ENCODE assay signal across 8 mouse cellular contexts in genomic region chr10:81341333-81341949, GRCm38 (mm10). TPM values are rescaled to one million over a fixed set of nuclear protein-coding genes. Genes with fewer than 3 reads are reported as not detected.
A peak's percentile ranks its signal among the peaks of the same experiment; 100 is the strongest.
DNase-seq lines count a peak whose midpoint lies in the region; ATAC-seq and TF ChIP-seq lines count a peak whose summit lies in the region.

No protein-coding gene starts in this region.

- no peak overlapping the region; the same call in 1 of the 2 replicates for H3K4me3 ChIP-seq in heart, adult 2 months
- no peak overlapping the region for H3K4me3 ChIP-seq in heart, embryonic 11.5 days (ENCODE audit: low read depth, low read length)
- no peak overlapping the region for H3K4me3 ChIP-seq in MEL (ENCODE audit: control insufficient read depth in 1 of 2, insufficient read depth in 1 of 2, low read depth in 2 of 2, low read length in 2 of 2)

- no peak for ATAC-seq in heart, embryonic 11.5 days (replicated peaks; ENCODE audit: insufficient number of reproducible peaks, low FRiP score, low TSS enrichment)
- ATAC-seq in megakaryocyte progenitor cell, adult 5-6 weeks (replicated peaks; ENCODE audit: poor library complexity) = peak; percentile 70

- H3K36me3 ChIP-seq in heart, adult 2 months (ENCODE audit: control insufficient read depth, insufficient read depth, low read length) = no peaks in the 10 kb centered on the region
- no peaks in the 10 kb centered on the region for H3K36me3 ChIP-seq in heart, embryonic 11.5 days (ENCODE audit: control insufficient read depth, insufficient read depth, low read length)
- H3K36me3 ChIP-seq in MEL (ENCODE audit: control insufficient read depth in 1 of 2, insufficient read depth in 2 of 2, low read length in 2 of 2) = no peaks in the 10 kb centered on the region; a peak in 1 of 4 replicates

- no peak overlapping the region for H3K9ac ChIP-seq in heart, adult 2 months (ENCODE audit: low read depth, low read length)
- H3K9ac ChIP-seq in heart, embryonic 11.5 days (ENCODE audit: low read depth, low read length) = no peak overlapping the region
- no peak overlapping the region for H3K9ac ChIP-seq in MEL (ENCODE audit: control insufficient read depth, low read depth, low read length, poor library complexity, severe bottlenecking)

- no peaks in the 10 kb centered on the region for H3K9me3 ChIP-seq in heart, embryonic 11.5 days (replicated peaks; ENCODE audit: control insufficient read depth, low read length)
- no peaks in the 10 kb centered on the region for H3K9me3 ChIP-seq in MEL (replicated peaks; ENCODE audit: insufficient read depth, low read length)

- no peaks in the 10 kb centered on the region; the same call in 1 of the 2 replicates for H3K79me2 ChIP-seq in heart, adult 2 months (replicated peaks; ENCODE audit: control insufficient read depth, insufficient read depth, low read length)
- H3K79me2 ChIP-seq in MEL (ENCODE audit: control insufficient read depth, insufficient read depth, low read length, poor library complexity) = no peaks in the 10 kb centered on the region

- peak; percentile 97 for TF ChIP-seq CTCF in heart, adult 2 months (IDR thresholded peaks at IDR 0.05)
- TF ChIP-seq CTCF in MEL (IDR thresholded peaks at IDR 0.05 in 2 of 3, conservative IDR thresholded peaks at IDR 0.05 in 1 of 3; ENCODE audit: control insufficient read depth in 1 of 3, insufficient read depth in 1 of 3, low read depth in 2 of 3, low read length in 3 of 3, poor library complexity in 1 of 3, severe bottlenecking in 1 of 3) = peak; percentile 64 to 91 (median 79)

- H3K27me3 ChIP-seq in heart, adult 2 months (ENCODE audit: control insufficient read depth, insufficient read depth, low read length) = 0 out of 2 replicates have a peak, but pooled peaks cover 2% of the 10 kb centered on the region
- H3K27me3 ChIP-seq in heart, embryonic 11.5 days (ENCODE audit: control insufficient read depth, insufficient read depth, low read length) = peaks cover 50% of the 10 kb centered on the region
- H3K27me3 ChIP-seq in MEL (ENCODE audit: control insufficient read depth in 1 of 2, insufficient read depth in 2 of 2, low read length in 2 of 2) = no peaks in the 10 kb centered on the region; a peak in 1 of 4 replicates

- peaks cover 7% of the 10 kb centered on the region for H3K4me1 ChIP-seq in heart, adult 2 months (ENCODE audit: control insufficient read depth, insufficient read depth, low read length)
- H3K4me1 ChIP-seq in heart, embryonic 11.5 days (ENCODE audit: control insufficient read depth, insufficient read depth, low read length) = peaks cover 13% of the 10 kb centered on the region; the same call in 1 of the 2 replicates
- peaks cover 8% of the 10 kb centered on the region in 2 experiments; a peak in 3 of 4 replicates for H3K4me1 ChIP-seq in MEL (ENCODE audit: control insufficient read depth in 1 of 2, insufficient read depth in 2 of 2, low read length in 2 of 2)

- TF ChIP-seq EP300 in heart, adult 2 months (IDR thresholded peaks at IDR 0.05; ENCODE audit: insufficient read depth, low read depth, low read length) = 0 out of 2 replicates have a peak, but pooled peaks have one; percentile 18
- no peak for TF ChIP-seq EP300 in MEL (IDR thresholded peaks at IDR 0.05; ENCODE audit: low read depth in 1 of 2, low read length in 2 of 2)

- WGBS in heart, adult 2 months = 35% methylated on average over 16 of the region's 16 CpGs
- WGBS in heart, embryonic 11.5 days (ENCODE audit: insufficient replicate concordance) = 32% methylated on average over 16 of the region's 16 CpGs

- intact Hi-C loops in heart, adult 2 months (cut with DNase I) = loop anchor here (1.0 kb wide), 1 partner anchor 21 kb away; no protein-coding TSS in a partner anchor

- peak; percentile 73 to 85 for DNase-seq in heart, adult 2 months
- DNase-seq in 3134 (ENCODE audit: extremely low read depth, insufficient read length, low spot score) (peak; percentile 60), MEL (ENCODE audit: low read depth, low spot score) (peak; percentile 59)
- peak; percentile 70 to 86 for DNase-seq in cerebellum, postnatal 25 days
- DNase-seq in kidney, adult 9 months = peak; percentile 73
- no peak for DNase-seq in c-Kit-positive CD71-positive TER-119-positive erythroid progenitor cells, embryonic 14.5 days (ENCODE audit: low spot score)

- no peak for TF ChIP-seq POLR2A in heart, adult 2 months (IDR thresholded peaks at IDR 0.05; ENCODE audit: insufficient read depth, low read depth, low read length)
- no peak for TF ChIP-seq POLR2A in MEL (IDR thresholded peaks at IDR 0.05; ENCODE audit: control insufficient read depth in 1 of 2, insufficient read depth in 1 of 2, low read depth in 1 of 2, low read length in 2 of 2, poor library complexity in 1 of 2)

- 0 out of 2 replicates have a peak, but pooled peaks have one; percentile 8 for TF ChIP-seq RAD21 in MEL (IDR thresholded peaks at IDR 0.05; ENCODE audit: low read depth, low read length)

- H3K4me2 ChIP-seq in heart, embryonic 11.5 days = no peak overlapping the region

- peak overlapping the region; percentile 11; the same call in 1 of the 2 replicates for H3K27ac ChIP-seq in heart, adult 2 months
- no peak overlapping the region for H3K27ac ChIP-seq in heart, embryonic 11.5 days (ENCODE audit: low read depth, low read length)
- no peak overlapping the region for H3K27ac ChIP-seq in MEL (ENCODE audit: control insufficient read depth, low read depth, low read length)

TF ChIP-seq in MEL, 35 proteins besides CTCF, POLR2A, EP300 and RAD21:
- TF ChIP-seq SMC3 (IDR thresholded peaks at IDR 0.05; ENCODE audit: low read depth, low read length) (peak; percentile 55), HCFC1 (IDR thresholded peaks at IDR 0.05; ENCODE audit: low read depth, low read length) (no peak), TAL1 (IDR thresholded peaks at IDR 0.05; ENCODE audit: low read length) (no peak), KAT2A (conservative IDR thresholded peaks at IDR 0.05; ENCODE audit: low read depth, low read length) (no peak), NRF1 (IDR thresholded peaks at IDR 0.05; ENCODE audit: insufficient read depth, low read depth, low read length, poor library complexity, severe bottlenecking) (no peak), BHLHE40 (IDR thresholded peaks at IDR 0.05; ENCODE audit: borderline replicate concordance, low read depth, low read length) (no peak)

RNA-seq across cellular contexts. Expression of gene Gipc3, which starts 1.6 kb away (rescaled TPM):
- total RNA-seq in heart, adult 2 months (2021) = 1 to 10 TPM; 5.5 to 6.4 TPM
- polyA plus RNA-seq in heart, adult 2 months (2012; rRNA removed) = 4.7 and 4.8 TPM in 2 replicates
- not detected in 2 replicates for polyA plus RNA-seq in heart, embryonic 11.5 days (2014; fragmentation: Nextera tagmentation; extraction: Ambion mirVana)
- not detected in 2 replicates for total RNA-seq in MEL (2012; rRNA removed)
- not detected for polyA plus RNA-seq in MEL (2012; ENCODE audit: insufficient read depth in 1 of 2, insufficient read length in 2 of 2, low read depth in 1 of 2, low replicate concordance in 2 of 2, missing spikeins in 1 of 2)
- 0.32 TPM in 1 of 2 replicates, not detected in the other for total RNA-seq in megakaryocyte progenitor cell, adult 5-6 weeks (2015)
- total RNA-seq in megakaryocyte progenitor cell, adult 5-6 weeks (2017) = 0.17 TPM in 1 of 2 replicates, not detected in the other

RNA-seq across cellular contexts. Expression of gene Hmg20b, which starts 8.8 kb away (rescaled TPM):
- total RNA-seq in heart, adult 2 months (2021) = 10 to 100 TPM; 55.6 to 58.1 TPM
- polyA plus RNA-seq in heart, adult 2 months (2012; rRNA removed) = 44.3 and 54.9 TPM in 2 replicates
- polyA plus RNA-seq in heart, embryonic 11.5 days (2014; fragmentation: Nextera tagmentation; extraction: Ambion mirVana) = 102 and 107 TPM in 2 replicates
- 22.8 and 27.0 TPM in 2 replicates for total RNA-seq in MEL (2012; rRNA removed)
- 10 to 100 TPM in 1 of 2 experiments, not detected in 1; 92.7 TPM for polyA plus RNA-seq in MEL (2012; ENCODE audit: insufficient read depth in 1 of 2, insufficient read length in 2 of 2, low read depth in 1 of 2, low replicate concordance in 2 of 2, missing spikeins in 1 of 2)
- 24.5 and 29.0 TPM in 2 replicates for total RNA-seq in megakaryocyte progenitor cell, adult 5-6 weeks (2015)
- 22.2 and 32.3 TPM in 2 replicates for total RNA-seq in megakaryocyte progenitor cell, adult 5-6 weeks (2017)

RNA-seq across cellular contexts. Expression of gene Tbxa2r, which starts 12.9 kb away (rescaled TPM):
- total RNA-seq in heart, adult 2 months (2021) = 1 to 10 TPM; 3.8 to 4.1 TPM
- polyA plus RNA-seq in heart, adult 2 months (2012; rRNA removed) = 7.1 and 8.7 TPM in 2 replicates
- 10.9 and 11.2 TPM in 2 replicates for polyA plus RNA-seq in heart, embryonic 11.5 days (2014; fragmentation: Nextera tagmentation; extraction: Ambion mirVana)
- 0.13 TPM in 1 of 2 replicates, not detected in the other for total RNA-seq in MEL (2012; rRNA removed)
- under 1 TPM in 1 of 2 experiments, not detected in 1; 0.31 TPM for polyA plus RNA-seq in MEL (2012; ENCODE audit: insufficient read depth in 1 of 2, insufficient read length in 2 of 2, low read depth in 1 of 2, low replicate concordance in 2 of 2, missing spikeins in 1 of 2)
- 0.20 and 0.47 TPM in 2 replicates for total RNA-seq in megakaryocyte progenitor cell, adult 5-6 weeks (2015)
- total RNA-seq in megakaryocyte progenitor cell, adult 5-6 weeks (2017) = 0.47 TPM in 1 of 2 replicates, not detected in the other

RNA-seq across cellular contexts. Expression of gene Mfsd12, which starts 15.8 kb away (rescaled TPM):
- total RNA-seq in heart, adult 2 months (2021) = 10 to 100 TPM; 10.6 to 11.1 TPM
- 9.6 and 10.5 TPM in 2 replicates for polyA plus RNA-seq in heart, adult 2 months (2012; rRNA removed)
- 4.6 and 4.7 TPM in 2 replicates for polyA plus RNA-seq in heart, embryonic 11.5 days (2014; fragmentation: Nextera tagmentation; extraction: Ambion mirVana)
- total RNA-seq in MEL (2012; rRNA removed) = 17.9 and 29.0 TPM in 2 replicates
- 10 to 100 TPM in 1 of 2 experiments, not detected in 1; 22.5 TPM for polyA plus RNA-seq in MEL (2012; ENCODE audit: insufficient read depth in 1 of 2, insufficient read length in 2 of 2, low read depth in 1 of 2, low replicate concordance in 2 of 2, missing spikeins in 1 of 2)
- 6.7 and 7.0 TPM in 2 replicates for total RNA-seq in megakaryocyte progenitor cell, adult 5-6 weeks (2015)
- 12.1 and 12.6 TPM in 2 replicates for total RNA-seq in megakaryocyte progenitor cell, adult 5-6 weeks (2017)

RNA-seq across cellular contexts. Expression of gene Cactin, which starts 20.5 kb away (rescaled TPM):
- total RNA-seq in heart, adult 2 months (2021) = 10 to 100 TPM; 16.1 to 18.0 TPM
- polyA plus RNA-seq in heart, adult 2 months (2012; rRNA removed) = 15.4 and 18.0 TPM in 2 replicates
- 20.2 and 25.0 TPM in 2 replicates for polyA plus RNA-seq in heart, embryonic 11.5 days (2014; fragmentation: Nextera tagmentation; extraction: Ambion mirVana)
- total RNA-seq in MEL (2012; rRNA removed) = 43.5 and 47.6 TPM in 2 replicates
- 10 to 100 TPM in 1 of 2 experiments, not detected in 1; 66.8 TPM for polyA plus RNA-seq in MEL (2012; ENCODE audit: insufficient read depth in 1 of 2, insufficient read length in 2 of 2, low read depth in 1 of 2, low replicate concordance in 2 of 2, missing spikeins in 1 of 2)
- total RNA-seq in megakaryocyte progenitor cell, adult 5-6 weeks (2015) = 7.1 and 7.6 TPM in 2 replicates
- total RNA-seq in megakaryocyte progenitor cell, adult 5-6 weeks (2017) = 30.8 and 32.7 TPM in 2 replicates
